Mouse (Mus musculus) limb, embryonic 12.5 days (tissue): ENCODE results near the gene Gm5565. TPM values are rescaled to one million over a fixed set of nuclear protein-coding genes. Genes with fewer than 3 reads are reported as not detected.
"Not testable (repeated sequence)": the region's sequence is repeated elsewhere in the genome, so short reads cannot be mapped to it uniquely, and the experiment has no call there.

Experiments used
- ATAC-seq: fragments of 200-750 bp; cut with Nextera tagmentation; 2 replicates; pipeline ENCODE4 v1.8.0; 2017; ENCODE audit warnings: low read depth, moderate TSS enrichment; ENCODE audit not compliant: insufficient number of reproducible peaks, insufficient read depth, low FRiP score, low TSS enrichment
- H3K27ac ChIP-seq: fragments of 300-500 bp; sonication (generic); 2 replicates; pipeline ENCODE4 v1.5.1; 2016; ENCODE audit warnings: mild to moderate bottlenecking, moderate library complexity
- H3K27me3 ChIP-seq: fragments of 300-500 bp; sonication (generic); 2 replicates; pipeline ENCODE4 v1.6.1; 2016; ENCODE audit warnings: mild to moderate bottlenecking, moderate library complexity
- H3K36me3 ChIP-seq: fragments of 300-500 bp; sonication (generic); 2 replicates; pipeline ENCODE4 v1.6.1; 2016; ENCODE audit warnings: mild to moderate bottlenecking, moderate library complexity
- H3K4me1 ChIP-seq: fragments of 300-500 bp; sonication (generic); replicated peaks from 2 replicates; pipeline ENCODE4 v1.6.1; 2016
- H3K4me2 ChIP-seq: fragments of 300-500 bp; sonication (generic); 2 replicates; pipeline ENCODE4 v1.6.1; 2016; ENCODE audit warnings: mild to moderate bottlenecking, moderate library complexity
- H3K4me3 ChIP-seq: fragments of 300-500 bp; sonication (generic); replicated peaks from 2 replicates; pipeline ENCODE4 v1.5.1; 2016; ENCODE audit warnings: mild to moderate bottlenecking
- H3K9ac ChIP-seq: fragments of 300-500 bp; sonication (generic); replicated peaks from 2 replicates; pipeline ENCODE4 v1.6.1; 2016; ENCODE audit warnings: mild to moderate bottlenecking, moderate library complexity
- H3K9me3 ChIP-seq: fragments of 300-500 bp; sonication (generic); 2 replicates; pipeline ENCODE4 v1.6.1; 2016; ENCODE audit warnings: mild to moderate bottlenecking, moderate library complexity
- WGBS: fragments of 180-500 bp; shearing (Covaris S2); methylation state at CpG from one replicate; pipeline ENCODE4 v1.1.7; 2016; 5-methylcytosine and 5-hydroxymethylcytosine counted together
- polyA plus RNA-seq: library from polyadenylated mRNA; unstranded; fragments of >200 nt; fragmentation: Nextera tagmentation; extraction: Ambion mirVana; gene quantifications from 2 replicates; pipeline ENCODE4 v1.2.1, GENCODE M21; 2016

Gm5565 gene
- polyA plus RNA-seq, 1 experiment from 2014 or later: not detected

GRCm38 (mm10) chr5:146185204-146185603, 24.9 kb upstream of the Gm5565 start, which contains the start of gene 1700001J03Rik:
Gene 1700001J03Rik (minus strand): TSS chr5:146185304.
- not testable (repeated sequence) for H3K4me3 ChIP-seq, H3K9ac ChIP-seq, H3K4me2 ChIP-seq, ATAC-seq, H3K36me3 ChIP-seq, H3K27me3 ChIP-seq, H3K27ac ChIP-seq, H3K4me1 ChIP-seq, H3K9me3 ChIP-seq
- WGBS: 79% methylated on average over 4 of the region's 4 CpGs

- not testable (repeated sequence) for H3K9ac ChIP-seq, H3K27ac ChIP-seq, H3K4me3 ChIP-seq, H3K4me1 ChIP-seq, ATAC-seq, H3K27me3 ChIP-seq, H3K36me3 ChIP-seq, H3K4me2 ChIP-seq
- H3K9me3 ChIP-seq: 0 out of 2 replicates have a peak, but pooled peaks cover 13% of the 10 kb centered on the region
- 67% methylated on average over 4 of the region's 4 CpGs for WGBS
Observed at GRCm38 (mm10) chr5:146172744-146173143, 12.4 kb upstream of the Gm5565 start.

GRCm38 (mm10) chr5:146170621-146171020, 10.3 kb upstream of the Gm5565 start, which contains the start of gene Gm6309:
Gene Gm6309 (minus strand): TSS chr5:146170721.
- H3K27ac ChIP-seq, H3K9ac ChIP-seq, H3K27me3 ChIP-seq, H3K4me2 ChIP-seq, ATAC-seq, H3K4me3 ChIP-seq, H3K36me3 ChIP-seq, H3K4me1 ChIP-seq: not testable (repeated sequence)
- 0 out of 2 replicates have a peak, but pooled peaks cover 13% of the 10 kb centered on the region for H3K9me3 ChIP-seq
- 86% methylated on average over 2 of the region's 2 CpGs for WGBS

- not testable (repeated sequence) for H3K9ac ChIP-seq, H3K4me3 ChIP-seq, H3K4me2 ChIP-seq, H3K36me3 ChIP-seq, ATAC-seq, H3K4me1 ChIP-seq, H3K27ac ChIP-seq, H3K27me3 ChIP-seq
- 91% methylated on average over 4 of the region's 4 CpGs for WGBS
- peaks cover 14% of the 10 kb centered on the region for H3K9me3 ChIP-seq
Observed at GRCm38 (mm10) chr5:146158326-146158725, 2.0 kb downstream of the Gm5565 start.

- Histone ChIP-seq H3K36me3 (no peaks in the 10 kb centered on the region), H3K27ac (no peak overlapping the region), H3K9ac (no peak overlapping the region), H3K4me2 (no peak overlapping the region), H3K4me1 (no peaks in the 10 kb centered on the region), H3K27me3 (no peaks in the 10 kb centered on the region), H3K9me3 (peaks cover 28% of the 10 kb centered on the region), H3K4me3 (no peak overlapping the region)
- no peak for ATAC-seq
- WGBS: 74% methylated on average over 3 of the region's 3 CpGs
Observed at GRCm38 (mm10) chr5:146150454-146150853, 9.9 kb downstream of the Gm5565 start.

GRCm38 (mm10) chr5:146147903-146148302, 12.4 kb downstream of the Gm5565 start:
- no peak overlapping the region for H3K4me3 ChIP-seq
- H3K27me3 ChIP-seq: no peaks in the 10 kb centered on the region
- ATAC-seq: no peak
- H3K27ac ChIP-seq: no peak overlapping the region
- no peaks in the 10 kb centered on the region for H3K36me3 ChIP-seq
- 47% methylated on average over 2 of the region's 2 CpGs for WGBS
- no peak overlapping the region for H3K4me2 ChIP-seq
- H3K4me1 ChIP-seq: no peaks in the 10 kb centered on the region
- no peak overlapping the region for H3K9ac ChIP-seq
- H3K9me3 ChIP-seq: peaks cover 28% of the 10 kb centered on the region

Other genes starting within 250 kb of the Gm5565 start
- gene Cyp3a25, start 150.9 kb downstream of the Gm5565 start, polyA plus RNA-seq: not detected in 2 replicates
- not detected in 2 replicates for gene Cyp3a59, start 81.3 kb downstream of the Gm5565 start, polyA plus RNA-seq
- not detected in 2 replicates for gene Gm6309, start 10.2 kb upstream of the Gm5565 start, polyA plus RNA-seq
- not detected in 2 replicates for gene 1700001J03Rik, start 24.8 kb upstream of the Gm5565 start, polyA plus RNA-seq
- 29.4 and 29.9 TPM in 2 replicates for gene Rnf6, start 61.0 kb upstream of the Gm5565 start, polyA plus RNA-seq
- gene Cdk8, start 70.7 kb upstream of the Gm5565 start, polyA plus RNA-seq: 30.1 and 31.3 TPM in 2 replicates
- gene Wasf3, start 224.4 kb upstream of the Gm5565 start, polyA plus RNA-seq: 4.4 and 4.6 TPM in 2 replicates